Mouse (Mus musculus) forebrain, embryonic 16.5 days (tissue): ENCODE data around the gene Slc26a1. TPM values are rescaled to one million over a fixed set of nuclear protein-coding genes. Genes with fewer than 3 reads are reported as not detected.

Experiments
- ATAC-seq: fragments of 200-750 bp; cut with Nextera tagmentation; 2 replicates; pipeline ENCODE4 v1.8.0; 2017; ENCODE audit warnings: mild to moderate bottlenecking, moderate library complexity
- H3K27ac ChIP-seq: fragments of 300-500 bp; sonication (generic); 2 replicates; pipeline ENCODE4 v1.5.1; 2014; ENCODE audit warnings: low read length, control low read depth
- H3K27me3 ChIP-seq: fragments of 300-500 bp; sonication (generic); replicated peaks from 2 replicates; pipeline ENCODE4 v1.6.1; 2014; ENCODE audit warnings: low read length; ENCODE audit not compliant: control insufficient read depth, insufficient read depth
- H3K36me3 ChIP-seq: fragments of 300-500 bp; sonication (generic); 2 replicates; pipeline ENCODE4 v1.6.1; 2014; ENCODE audit not compliant: control insufficient read depth, insufficient read depth
- H3K4me1 ChIP-seq: fragments of 300-500 bp; sonication (generic); replicated peaks from 2 replicates; pipeline ENCODE4 v1.6.1; 2014; ENCODE audit warnings: low read length; ENCODE audit not compliant: control insufficient read depth, insufficient read depth
- H3K4me2 ChIP-seq: fragments of 300-500 bp; sonication (generic); 2 replicates; pipeline ENCODE4 v1.6.1; 2014; ENCODE audit warnings: mild to moderate bottlenecking, low read length, control low read depth
- H3K4me3 ChIP-seq: fragments of 300-500 bp; sonication (generic); replicated peaks from 2 replicates; pipeline ENCODE4 v1.5.1; 2014; ENCODE audit warnings: mild to moderate bottlenecking, low read length, control low read depth
- H3K9ac ChIP-seq: fragments of 300-500 bp; sonication (generic); replicated peaks from 2 replicates; pipeline ENCODE4 v1.6.1; 2014; ENCODE audit warnings: low read depth, low read length, control low read depth
- H3K9me3 ChIP-seq: fragments of 300-500 bp; sonication (generic); 2 replicates; pipeline ENCODE4 v1.6.1; 2016; ENCODE audit warnings: low read length; ENCODE audit not compliant: control insufficient read depth
- WGBS: fragments of 180-500 bp; shearing (Covaris S2); extraction: QIAGEN DNeasy Blood & Tissue Kit; methylation state at CpG from one replicate; pipeline ENCODE4 v1.1.7; 2014; 5-methylcytosine and 5-hydroxymethylcytosine counted together
- polyA plus RNA-seq: library from polyadenylated mRNA; unstranded; fragments of >200 nt; fragmentation: Nextera tagmentation; extraction: Ambion mirVana; gene quantifications from 2 replicates; pipeline ENCODE4 v1.2.1, GENCODE M21; 2015

Slc26a1 gene
- polyA plus RNA-seq, 1 experiment from 2014 or later: 2.3 TPM

DNA sequence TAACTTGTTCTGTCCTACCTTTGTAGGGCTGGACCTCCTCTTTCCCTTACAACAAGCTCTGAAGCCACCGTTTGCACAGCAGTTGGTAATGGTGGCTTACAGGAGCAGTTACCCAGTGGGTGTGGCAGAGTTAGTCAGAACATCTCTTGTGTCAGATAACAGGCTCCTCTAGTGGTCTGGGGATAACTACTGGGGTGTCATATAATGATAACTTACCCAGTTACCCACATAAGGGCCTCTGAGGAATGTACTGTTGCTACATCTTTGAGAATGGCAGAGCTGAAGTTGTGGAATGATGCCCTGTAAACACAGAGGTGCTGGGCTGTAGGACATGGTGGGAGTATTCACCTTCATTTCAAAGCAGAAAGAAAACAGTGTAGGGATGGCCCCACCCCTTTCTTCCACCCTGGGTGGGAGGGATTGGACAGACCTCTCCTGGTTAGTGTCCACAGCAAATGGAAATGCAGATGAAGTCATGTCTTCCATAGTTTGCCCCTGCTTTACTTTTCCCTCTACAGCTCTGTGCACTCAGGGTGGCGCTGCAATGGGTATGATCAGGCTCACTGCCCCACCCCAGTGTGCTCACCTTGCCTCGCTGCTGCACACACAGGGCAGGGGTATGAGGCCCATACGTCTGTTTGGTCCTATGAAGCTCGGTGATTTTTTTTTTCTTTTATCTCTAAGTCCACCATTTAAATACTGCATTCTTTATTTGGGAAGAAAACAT is 1.6 kb upstream of the Slc26a1 start:
- peak overlapping the region; percentile 85 for H3K27ac ChIP-seq
- H3K9ac ChIP-seq: peak overlapping the region; percentile 57
- 15% methylated on average over 5 of the region's 5 CpGs for WGBS
- peaks cover 12% of the 10 kb centered on the region for H3K4me1 ChIP-seq
- no peaks in the 10 kb centered on the region for H3K27me3 ChIP-seq
- H3K4me3 ChIP-seq: peak overlapping the region; percentile 37
- ATAC-seq: peak; percentile 55
- no peaks in the 10 kb centered on the region for H3K9me3 ChIP-seq
- 0 out of 2 replicates have a peak, but pooled peaks cover 6% of the 10 kb centered on the region for H3K36me3 ChIP-seq
- peak overlapping the region; percentile 59 for H3K4me2 ChIP-seq

DNA sequence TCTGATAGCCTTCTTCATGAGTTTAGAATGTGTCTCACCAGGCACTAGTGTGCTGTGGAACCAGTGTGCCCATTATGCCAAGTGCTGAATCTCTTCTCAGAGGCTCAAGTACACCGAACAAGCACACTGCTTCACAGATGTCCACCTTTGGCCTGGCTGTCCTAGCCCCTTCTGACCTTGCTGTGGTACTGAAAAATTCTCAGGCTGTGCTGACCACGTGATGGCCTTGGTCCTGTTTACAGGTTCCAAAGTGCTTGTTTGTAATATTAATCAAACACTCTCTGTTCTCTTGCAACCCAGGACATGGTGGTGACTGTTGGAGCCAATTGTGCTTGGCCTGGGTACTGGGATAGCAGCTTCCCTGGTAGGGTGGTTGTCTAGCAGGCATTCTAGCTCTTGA is 745 bp downstream of the Slc26a1 start:
- no peak overlapping the region for H3K4me2 ChIP-seq
- no peaks in the 10 kb centered on the region for H3K9me3 ChIP-seq
- H3K27me3 ChIP-seq: no peaks in the 10 kb centered on the region
- H3K27ac ChIP-seq: no peak overlapping the region
- WGBS: 91% methylated on average over 2 of the region's 2 CpGs
- peaks cover 17% of the 10 kb centered on the region for H3K4me1 ChIP-seq
- no peak for ATAC-seq
- no peak overlapping the region for H3K9ac ChIP-seq
- H3K36me3 ChIP-seq: peaks cover 11% of the 10 kb centered on the region; the same call in 1 of the 2 replicates
- H3K4me3 ChIP-seq: no peak overlapping the region

DNA sequence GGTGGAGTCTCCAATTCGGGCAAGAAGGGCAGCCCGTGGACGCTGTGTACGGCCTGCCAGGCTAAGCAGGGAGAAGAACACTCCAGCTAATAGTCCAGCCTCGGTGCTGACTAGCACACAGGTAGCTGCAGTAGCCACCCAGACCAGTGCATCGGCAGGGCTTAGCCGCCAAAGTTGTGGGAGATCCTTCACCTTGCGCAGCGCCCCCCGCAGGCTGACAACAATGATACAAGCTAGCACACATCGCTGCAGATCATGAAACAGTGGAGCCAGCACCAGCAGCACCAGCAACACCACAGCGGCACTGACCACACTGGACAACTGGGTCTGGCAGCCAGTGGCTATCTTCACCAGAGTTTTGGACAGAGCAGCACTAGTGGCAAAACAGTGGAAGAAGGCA is 3.6 kb downstream of the Slc26a1 start:
- Histone ChIP-seq H3K4me2 (no peak overlapping the region), H3K4me1 (peaks cover 17% of the 10 kb centered on the region), H3K4me3 (no peak overlapping the region), H3K27ac (no peak overlapping the region), H3K36me3 (peaks cover 11% of the 10 kb centered on the region; the same call in 1 of the 2 replicates), H3K27me3 (no peaks in the 10 kb centered on the region), H3K9ac (no peak overlapping the region), H3K9me3 (no peaks in the 10 kb centered on the region)
- WGBS: 93% methylated on average over 12 of the region's 12 CpGs
- ATAC-seq: no peak

DNA sequence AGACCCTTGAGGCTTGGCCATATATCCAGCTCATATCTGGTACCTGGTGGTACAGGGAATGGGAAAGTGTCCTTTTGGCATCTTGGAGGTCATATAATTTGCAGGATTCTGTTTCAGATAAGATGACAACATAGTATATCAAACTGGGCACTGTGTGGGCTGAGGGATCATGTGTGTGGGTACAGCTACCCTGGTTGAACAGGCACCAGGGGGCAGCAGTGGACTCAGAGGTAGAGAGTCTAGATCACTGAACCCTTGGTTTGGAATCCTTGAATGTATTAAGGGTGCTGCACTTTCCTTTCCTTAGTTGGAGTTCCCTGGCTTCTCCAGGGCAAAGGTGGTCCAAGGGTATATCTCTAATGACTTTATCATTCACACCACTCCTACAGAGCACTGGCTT is 4.6 kb downstream of the Slc26a1 start:
- Histone ChIP-seq H3K27ac (no peak overlapping the region), H3K4me1 (peaks cover 17% of the 10 kb centered on the region), H3K9me3 (no peaks in the 10 kb centered on the region), H3K4me2 (no peak overlapping the region), H3K9ac (no peak overlapping the region), H3K27me3 (no peaks in the 10 kb centered on the region), H3K4me3 (no peak overlapping the region), H3K36me3 (peaks cover 11% of the 10 kb centered on the region; the same call in 1 of the 2 replicates)
- no peak for ATAC-seq

DNA sequence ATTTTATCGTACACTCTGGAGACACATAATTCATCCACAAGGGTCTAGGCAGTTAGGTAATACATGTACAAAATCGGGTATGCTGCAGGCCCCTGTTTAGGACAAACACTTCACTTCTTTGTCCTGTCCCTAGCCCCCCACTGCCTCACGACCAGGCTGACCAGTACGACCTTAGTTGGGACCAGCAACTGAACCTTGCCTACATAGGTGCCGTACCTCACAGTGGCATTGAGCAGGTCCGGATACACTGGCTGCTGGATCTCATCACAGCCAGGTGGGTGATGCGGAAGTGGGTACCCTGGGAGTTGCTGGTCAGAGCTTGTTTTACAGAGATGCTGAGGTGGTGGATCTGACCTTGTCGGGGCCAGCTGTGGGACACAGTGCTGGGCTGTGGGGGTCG is 5.4 kb downstream of the Slc26a1 start:
- Histone ChIP-seq H3K4me2 (peak overlapping the region; percentile 67), H3K4me3 (peak overlapping the region; percentile 56; the same call in 1 of the 2 replicates), H3K27ac (no peak overlapping the region), H3K9ac (peak overlapping the region; percentile 73; the same call in 1 of the 2 replicates), H3K36me3 (peaks cover 11% of the 10 kb centered on the region; the same call in 1 of the 2 replicates), H3K27me3 (no peaks in the 10 kb centered on the region), H3K9me3 (no peaks in the 10 kb centered on the region), H3K4me1 (peaks cover 17% of the 10 kb centered on the region)
- ATAC-seq: peak; percentile 5; the same call in 1 of the 2 replicates
- 83% methylated on average over 9 of the region's 9 CpGs for WGBS

DNA sequence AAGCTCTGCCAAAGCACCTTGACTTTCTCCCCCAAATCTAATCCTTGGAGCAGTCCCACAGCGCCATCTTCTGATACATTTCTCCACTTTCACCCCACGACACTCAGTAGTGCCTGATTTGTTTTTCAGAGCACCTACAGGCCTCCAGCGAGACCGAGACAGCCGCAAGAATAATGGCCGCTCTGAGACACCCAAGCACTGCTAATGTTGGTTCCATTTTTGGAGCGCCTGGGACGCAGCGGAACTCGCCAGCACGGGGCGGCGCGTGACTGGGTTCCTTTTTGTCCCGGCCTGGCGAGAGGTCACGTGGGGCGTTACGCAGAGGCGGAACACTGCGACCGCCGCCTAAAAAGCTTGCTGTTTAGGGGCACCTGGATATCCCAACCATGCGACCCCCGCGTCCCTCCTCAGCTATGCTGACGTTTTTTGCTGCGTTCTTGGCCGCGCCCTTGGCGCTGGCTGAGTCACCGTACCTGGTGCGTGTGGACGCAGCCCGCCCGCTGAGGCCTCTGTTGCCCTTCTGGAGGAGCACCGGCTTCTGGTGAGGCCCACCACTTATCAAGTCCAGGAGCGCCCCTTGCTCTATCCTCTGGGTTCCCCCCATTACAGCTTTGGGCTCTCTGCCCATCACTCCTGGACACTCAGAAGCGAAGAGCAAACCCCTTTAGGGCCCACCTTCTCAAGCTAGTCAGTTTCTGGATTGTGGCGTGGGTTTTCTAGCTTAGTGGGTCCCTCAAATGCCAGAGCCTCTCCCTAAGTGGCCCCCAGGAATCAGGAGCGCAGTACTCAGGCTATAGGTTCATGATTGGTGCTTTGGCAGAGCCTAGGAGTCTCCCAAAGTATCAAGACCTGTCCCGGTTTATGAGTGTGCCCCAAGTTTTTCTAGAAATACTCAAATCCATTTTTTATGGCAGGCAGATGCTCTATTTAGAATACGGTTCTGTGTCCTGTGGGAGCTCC is 6.1 kb downstream of the Slc26a1 start, which contains the start of gene Dgkq:
Gene Dgkq (minus strand): TSS at position 696 of the 960 bp plus-strand sequence.
- Histone ChIP-seq H3K4me2 (peak within 1 kb of the TSS; percentile 67), H3K27ac (peak within 1 kb of the TSS; percentile 88), H3K27me3 (no peaks in the 10 kb centered on the region), H3K4me1 (peaks cover 17% of the 10 kb centered on the region), H3K36me3 (peaks cover 11% of the 10 kb centered on the region; the same call in 1 of the 2 replicates), H3K9ac (peak within 1 kb of the TSS; percentile 73), H3K4me3 (peak within 1 kb of the TSS; percentile 56), H3K9me3 (no peaks in the 10 kb centered on the region)
- WGBS: 5% methylated on average over 43 of the region's 43 CpGs
- peak; percentile 86 for ATAC-seq

DNA sequence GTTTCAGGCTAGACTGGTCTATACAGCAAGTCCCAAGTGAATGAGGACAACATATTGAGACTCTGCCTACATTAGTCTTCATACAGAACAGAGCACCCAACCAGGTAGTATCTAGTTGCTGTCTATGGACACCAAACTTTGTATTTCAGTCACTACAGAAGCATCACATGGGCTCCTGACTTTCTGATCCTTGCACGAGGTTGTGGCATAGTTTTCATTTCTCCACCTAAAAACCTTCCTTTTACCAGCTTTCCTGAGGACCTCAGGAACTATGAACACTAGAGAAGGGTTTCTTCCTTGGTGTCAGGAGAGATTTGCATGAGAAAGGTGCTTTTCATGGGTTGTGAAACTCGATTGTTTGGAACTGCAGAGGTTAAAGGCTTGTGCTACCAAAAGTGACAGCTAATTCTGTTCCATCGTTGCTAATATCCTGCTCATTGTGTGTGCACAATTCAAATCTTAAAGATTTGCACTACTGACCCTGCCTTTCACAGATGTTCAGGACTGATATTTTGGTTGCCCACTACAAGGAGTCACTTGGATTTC is 6.9 kb downstream of the Slc26a1 start:
- Histone ChIP-seq H3K4me1 (peaks cover 17% of the 10 kb centered on the region), H3K9ac (peak overlapping the region; percentile 73), H3K27ac (peak overlapping the region; percentile 88), H3K9me3 (no peaks in the 10 kb centered on the region), H3K4me2 (peak overlapping the region; percentile 67), H3K27me3 (no peaks in the 10 kb centered on the region), H3K4me3 (peak overlapping the region; percentile 56), H3K36me3 (peaks cover 11% of the 10 kb centered on the region; the same call in 1 of the 2 replicates)
- 16% methylated on average over 3 of the region's 3 CpGs for WGBS
- no peak; the same call in 1 of the 2 replicates for ATAC-seq

DNA sequence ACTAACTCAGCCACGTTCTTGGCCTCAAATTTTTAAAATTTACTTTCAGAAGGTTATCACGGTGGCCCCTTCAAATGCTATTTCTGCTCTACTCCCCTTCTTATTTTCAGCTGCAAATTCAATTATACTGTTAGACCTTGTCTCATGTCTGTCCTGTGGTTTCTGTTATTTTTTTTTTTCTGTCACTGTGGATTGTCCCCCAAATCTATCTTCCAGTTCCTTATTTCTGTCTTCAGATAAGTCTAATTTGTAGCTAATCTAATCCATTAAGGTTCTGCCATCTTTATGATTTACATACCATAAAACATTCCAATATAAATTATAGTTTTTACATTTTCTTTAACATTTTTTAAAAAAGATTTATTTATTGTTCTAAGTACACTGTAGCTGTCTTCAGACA is 8.0 kb downstream of the Slc26a1 start:
- Histone ChIP-seq H3K9ac (no peak overlapping the region), H3K27ac (no peak overlapping the region), H3K36me3 (peaks cover 8% of the 10 kb centered on the region; the same call in 1 of the 2 replicates), H3K4me2 (no peak overlapping the region), H3K27me3 (no peaks in the 10 kb centered on the region; the same call in 1 of the 2 replicates), H3K9me3 (no peaks in the 10 kb centered on the region), H3K4me1 (peaks cover 17% of the 10 kb centered on the region), H3K4me3 (no peak overlapping the region)
- 97% methylated on average over 2 of the region's 2 CpGs for WGBS
- ATAC-seq: no peak

DNA sequence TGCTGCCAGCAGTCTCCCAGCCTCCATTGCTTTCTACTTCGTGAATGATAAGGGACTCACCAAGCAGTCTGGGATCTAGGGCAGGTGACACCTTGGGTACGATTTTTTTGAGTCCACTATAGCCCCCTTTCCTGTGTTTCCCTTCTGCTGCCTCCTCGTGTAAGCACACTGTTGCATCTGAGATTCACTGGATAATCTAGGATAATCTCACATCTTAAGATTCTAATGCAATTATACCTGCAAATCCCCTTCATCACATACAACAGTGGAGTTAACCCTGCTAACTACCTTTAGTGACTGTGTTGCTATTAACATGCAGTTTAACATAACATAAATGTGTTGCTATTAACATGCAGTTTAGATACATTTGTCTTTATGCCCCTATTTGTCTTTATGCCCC is 10.3 kb downstream of the Slc26a1 start:
- Histone ChIP-seq H3K4me2 (no peak overlapping the region), H3K27ac (no peak overlapping the region), H3K4me1 (peaks cover 16% of the 10 kb centered on the region), H3K36me3 (no peaks in the 10 kb centered on the region), H3K27me3 (no peaks in the 10 kb centered on the region; the same call in 1 of the 2 replicates), H3K9ac (no peak overlapping the region), H3K9me3 (no peaks in the 10 kb centered on the region), H3K4me3 (no peak overlapping the region)
- WGBS: 36% methylated on average over 3 of the region's 3 CpGs
- ATAC-seq: no peak
